Mouse (Mus musculus) neural tube, embryonic 12.5 days (tissue): ENCODE measurements at regions not wholly inside any gene's neighbourhood (a gene's known extent, or its start where the extent isn't known, plus 50 kb on each side); places are given as distances from the start of the nearest gene placed in this dataset.

Experiments used
- ATAC-seq: fragments of 200-750 bp; cut with Nextera tagmentation; 2 replicates; pipeline ENCODE4 v1.8.0; 2017; ENCODE audit warnings: low read depth, mild to moderate bottlenecking, moderate TSS enrichment, moderate library complexity; ENCODE audit not compliant: low FRiP score
- H3K27ac ChIP-seq: fragments of 300-500 bp; sonication (generic); 2 replicates; pipeline ENCODE4 v1.5.1; 2016
- H3K27me3 ChIP-seq: fragments of 300-500 bp; sonication (generic); replicated peaks from 2 replicates; pipeline ENCODE4 v1.6.1; 2016; ENCODE audit warnings: mild to moderate bottlenecking
- H3K36me3 ChIP-seq: fragments of 300-500 bp; sonication (generic); 2 replicates; pipeline ENCODE4 v1.6.1; 2016; ENCODE audit warnings: mild to moderate bottlenecking
- H3K4me1 ChIP-seq: fragments of 300-500 bp; sonication (generic); 2 replicates; pipeline ENCODE4 v1.6.1; 2016
- H3K4me2 ChIP-seq: fragments of 300-500 bp; sonication (generic); replicated peaks from 2 replicates; pipeline ENCODE4 v1.6.1; 2016; ENCODE audit warnings: mild to moderate bottlenecking
- H3K4me3 ChIP-seq: fragments of 300-500 bp; sonication (generic); 2 replicates; pipeline ENCODE4 v1.5.1; 2016
- H3K9ac ChIP-seq: fragments of 300-500 bp; sonication (generic); 2 replicates; pipeline ENCODE4 v1.6.1; 2016; ENCODE audit warnings: mild to moderate bottlenecking
- H3K9me3 ChIP-seq: fragments of 300-500 bp; sonication (generic); 2 replicates; pipeline ENCODE4 v1.6.1; 2016; ENCODE audit warnings: mild to moderate bottlenecking
- WGBS: fragments of 180-500 bp; shearing (Covaris S2); methylation state at CpG from one replicate; pipeline ENCODE4 v1.1.7; 2016; 5-methylcytosine and 5-hydroxymethylcytosine counted together

DNA sequence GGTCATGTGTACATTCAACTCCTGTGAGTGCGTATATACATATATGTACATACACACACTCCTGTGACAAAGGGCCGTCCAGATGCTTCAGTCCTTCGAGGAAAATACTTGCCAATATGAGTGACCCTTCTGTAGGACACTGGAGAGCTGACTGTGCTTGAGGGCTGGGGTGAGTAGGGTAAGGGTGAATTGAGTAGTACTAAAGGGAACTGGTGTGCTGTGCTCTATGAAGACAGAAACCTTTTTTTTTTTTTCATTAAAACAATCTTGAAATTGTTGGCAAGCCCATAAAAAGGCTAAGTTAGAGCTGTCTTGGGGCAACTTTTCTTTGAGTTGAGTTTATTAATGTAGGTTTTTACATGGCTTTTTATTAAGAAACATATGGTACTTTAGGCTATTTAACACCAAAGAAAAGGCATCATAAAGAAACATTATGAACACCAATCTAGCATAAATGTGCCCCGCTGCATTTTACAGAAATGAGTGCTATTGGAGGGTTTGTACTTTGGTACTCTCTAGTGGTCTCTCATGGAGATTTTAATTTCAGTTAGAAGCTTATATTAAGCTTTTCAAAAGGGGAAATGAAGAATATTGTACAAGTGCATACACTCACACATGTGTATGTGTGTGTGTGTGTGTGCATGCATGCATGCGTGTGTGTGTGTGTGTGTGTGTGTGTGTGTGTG, 718.5 kb upstream of the 2610301B20Rik start:
- Histone ChIP-seq H3K9me3 (no peaks in the 10 kb centered on the region), H3K4me1 (no peaks in the 10 kb centered on the region), H3K4me2 (no peak overlapping the region), H3K9ac (no peak overlapping the region), H3K4me3 (no peak overlapping the region), H3K27ac (no peak overlapping the region), H3K36me3 (no peaks in the 10 kb centered on the region), H3K27me3 (no peaks in the 10 kb centered on the region)
- WGBS = 92% methylated on average over 5 of the region's 5 CpGs
- no peak for ATAC-seq

DNA sequence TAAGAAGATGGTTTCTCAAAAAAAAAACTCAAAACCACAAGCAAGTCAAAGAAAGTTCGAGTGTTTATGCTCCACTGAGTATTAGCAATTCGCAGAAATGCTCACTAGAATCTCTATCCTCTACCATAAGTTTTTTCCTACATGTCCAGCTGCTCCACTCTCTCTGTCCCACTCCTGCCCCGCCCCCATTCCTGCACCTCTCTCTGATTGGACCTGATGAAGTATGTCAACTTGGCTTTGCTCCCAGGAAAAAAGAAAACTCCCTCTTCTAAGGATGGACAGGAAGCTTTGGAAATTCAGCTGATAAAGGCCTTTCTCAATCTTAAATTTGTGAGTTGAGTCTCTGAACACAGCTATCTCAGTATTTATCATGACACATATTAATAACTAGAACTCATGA, 684.4 kb upstream of the 2610301B20Rik start:
- no peaks in the 10 kb centered on the region for H3K4me1 ChIP-seq
- H3K4me3 ChIP-seq = no peak overlapping the region
- WGBS = 82% methylated on average over 3 of the region's 3 CpGs
- no peaks in the 10 kb centered on the region for H3K27me3 ChIP-seq
- no peak overlapping the region for H3K4me2 ChIP-seq
- H3K36me3 ChIP-seq = no peaks in the 10 kb centered on the region
- no peak overlapping the region for H3K9ac ChIP-seq
- no peak overlapping the region for H3K27ac ChIP-seq
- no peak for ATAC-seq
- H3K9me3 ChIP-seq = no peaks in the 10 kb centered on the region

DNA sequence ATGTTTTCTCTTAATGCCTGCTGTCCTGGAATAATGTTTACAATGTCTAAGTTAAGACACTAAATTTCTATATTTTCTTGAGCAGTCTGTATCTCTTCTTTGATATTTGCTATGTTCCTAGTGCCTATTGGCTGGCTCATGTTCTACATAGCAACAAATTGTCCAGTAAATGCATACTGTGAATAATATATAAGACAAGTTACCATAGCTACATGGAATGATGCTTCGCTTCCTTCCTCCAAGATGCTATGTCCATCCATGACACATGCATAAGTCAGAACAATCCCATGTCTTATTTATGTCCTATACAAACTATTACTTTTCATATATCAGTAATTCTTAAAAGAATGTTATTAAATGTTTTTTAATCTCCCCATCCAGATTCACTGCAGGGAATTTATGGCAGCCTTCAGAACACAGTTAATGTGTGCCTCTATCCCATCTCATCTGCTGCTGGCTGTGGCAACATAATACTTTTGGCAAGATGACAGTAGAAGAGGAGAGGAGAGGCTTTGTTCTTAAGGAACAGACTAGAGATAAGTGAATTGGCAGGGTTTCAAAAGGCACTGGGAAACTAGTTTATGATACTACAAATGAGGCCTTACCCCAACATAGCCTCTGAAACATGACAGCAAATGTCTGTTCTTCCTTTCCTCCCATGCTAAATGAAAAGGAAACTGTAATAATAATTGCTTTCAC, 676.9 kb upstream of the 2610301B20Rik start:
- Histone ChIP-seq H3K4me3 (no peak overlapping the region), H3K36me3 (no peaks in the 10 kb centered on the region), H3K4me2 (no peak overlapping the region), H3K27me3 (no peaks in the 10 kb centered on the region), H3K9me3 (no peaks in the 10 kb centered on the region), H3K4me1 (no peaks in the 10 kb centered on the region), H3K9ac (no peak overlapping the region), H3K27ac (no peak overlapping the region)
- no peak for ATAC-seq
- 92% methylated on average over 1 of the region's 1 CpGs for whole genome bisulfite sequencing

DNA sequence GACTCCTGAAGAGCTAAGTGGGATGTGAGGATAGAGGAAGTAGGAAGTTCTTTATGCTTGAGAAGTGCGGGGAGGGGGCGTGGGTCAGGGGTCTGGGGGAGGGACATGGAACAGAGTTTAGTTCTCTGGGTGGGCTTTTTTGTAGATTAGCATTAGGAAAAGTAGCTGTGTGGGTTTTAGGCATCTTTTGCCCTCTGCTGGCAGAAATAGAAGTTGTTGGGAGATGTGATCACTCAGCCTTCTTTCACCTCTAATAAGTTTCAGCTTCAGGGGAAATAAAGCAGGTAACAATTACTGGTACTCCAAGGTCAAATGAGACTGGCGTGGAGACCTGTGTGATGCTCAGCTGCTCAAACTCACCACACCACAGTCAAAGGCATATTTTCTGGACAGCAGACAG, 672.5 kb upstream of the 2610301B20Rik start:
- ATAC-seq = no peak
- no peak overlapping the region for H3K9ac ChIP-seq
- H3K4me3 ChIP-seq = no peak overlapping the region
- no peaks in the 10 kb centered on the region for H3K4me1 ChIP-seq
- H3K27me3 ChIP-seq = no peaks in the 10 kb centered on the region
- no peaks in the 10 kb centered on the region for H3K36me3 ChIP-seq
- WGBS = 58% methylated on average over 3 of the region's 3 CpGs
- H3K9me3 ChIP-seq = no peaks in the 10 kb centered on the region
- H3K27ac ChIP-seq = no peak overlapping the region
- no peak overlapping the region for H3K4me2 ChIP-seq

DNA sequence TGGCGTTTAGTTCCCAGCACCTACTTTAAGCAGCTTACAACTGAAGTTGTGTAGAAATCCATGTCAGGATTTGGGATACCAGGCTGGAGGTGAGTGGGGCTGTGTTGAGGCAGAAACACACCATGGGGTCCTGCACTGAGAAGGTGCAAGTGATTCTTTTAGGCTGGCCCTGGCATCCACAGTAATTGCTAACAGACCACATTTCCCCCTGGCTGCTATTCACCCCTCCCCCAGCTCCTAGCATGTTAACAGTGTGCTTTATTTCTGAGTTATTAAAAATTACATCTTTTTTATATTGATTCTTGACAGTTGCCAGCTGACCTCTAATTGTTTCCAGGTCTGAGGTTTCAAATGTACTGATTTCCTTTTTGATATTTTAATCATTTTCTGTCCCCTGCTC, 670.1 kb upstream of the 2610301B20Rik start:
- H3K36me3 ChIP-seq = no peaks in the 10 kb centered on the region
- WGBS = 85% methylated on average over 1 of the region's 1 CpGs
- no peak overlapping the region for H3K4me2 ChIP-seq
- H3K4me3 ChIP-seq = no peak overlapping the region
- no peaks in the 10 kb centered on the region for H3K9me3 ChIP-seq
- no peak for ATAC-seq
- no peaks in the 10 kb centered on the region for H3K27me3 ChIP-seq
- no peaks in the 10 kb centered on the region for H3K4me1 ChIP-seq
- H3K27ac ChIP-seq = no peak overlapping the region
- H3K9ac ChIP-seq = no peak overlapping the region

DNA sequence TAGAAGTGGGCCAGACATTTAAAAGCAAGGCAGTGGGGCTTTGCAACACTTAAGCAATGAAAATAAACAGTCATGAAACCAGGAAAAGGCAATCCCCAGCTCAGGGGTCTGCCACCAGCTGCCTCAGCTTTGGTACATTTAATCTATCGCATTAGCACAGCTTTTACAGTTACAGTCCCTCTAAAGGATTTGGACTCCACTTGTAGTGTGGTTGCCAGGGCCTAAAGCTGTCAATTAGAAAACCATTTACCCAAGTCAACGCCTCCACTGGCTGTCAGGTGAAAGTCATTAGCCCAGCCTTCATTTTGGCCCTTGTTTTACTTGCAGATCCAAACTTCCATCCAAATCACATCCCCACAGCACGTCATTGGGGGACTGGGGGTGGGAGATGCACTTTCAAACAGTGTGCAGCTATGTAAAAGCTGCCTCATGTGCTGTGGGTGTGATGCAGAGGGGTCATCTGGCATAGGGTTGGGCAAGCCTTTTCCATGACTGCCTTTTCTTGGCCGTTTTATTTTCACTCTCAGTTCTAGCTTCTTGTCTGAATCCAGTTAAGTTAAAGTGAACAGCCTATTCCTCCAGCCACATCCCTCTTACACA, 664.9 kb upstream of the 2610301B20Rik start:
- ATAC-seq = no peak

DNA sequence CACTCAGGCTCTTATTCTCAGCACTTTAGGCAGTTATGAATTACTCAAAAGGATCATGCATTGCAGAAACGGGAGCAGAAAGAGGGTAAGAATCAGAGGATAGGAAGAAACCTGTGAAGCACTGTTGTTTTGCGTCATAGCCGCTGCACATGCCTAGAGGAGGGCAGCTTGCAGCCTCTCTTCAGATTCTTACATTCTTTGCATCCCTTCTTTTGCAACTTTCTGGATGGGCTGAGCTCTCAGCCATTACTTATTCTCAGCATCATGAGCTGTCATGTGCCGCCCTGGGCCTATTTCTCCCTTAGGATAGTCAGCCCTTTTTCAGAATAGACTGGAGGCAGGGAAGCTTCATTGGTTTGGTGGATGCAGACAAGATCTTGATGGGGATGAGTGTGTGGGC, 663.0 kb upstream of the 2610301B20Rik start:
- 92% methylated on average over 4 of the region's 4 CpGs for WGBS

More for the DNA sequence above, 664.9 kb upstream of the 2610301B20Rik start:
- H3K27ac ChIP-seq = no peak overlapping the region
- no peaks in the 10 kb centered on the region for H3K4me1 ChIP-seq
- H3K9ac ChIP-seq = no peak overlapping the region
- H3K36me3 ChIP-seq = no peaks in the 10 kb centered on the region
- no peaks in the 10 kb centered on the region for H3K9me3 ChIP-seq
- no peak overlapping the region for H3K4me3 ChIP-seq
- no peak overlapping the region for H3K4me2 ChIP-seq
- WGBS = 71% methylated on average over 4 of the region's 4 CpGs
- H3K27me3 ChIP-seq = no peaks in the 10 kb centered on the region

DNA sequence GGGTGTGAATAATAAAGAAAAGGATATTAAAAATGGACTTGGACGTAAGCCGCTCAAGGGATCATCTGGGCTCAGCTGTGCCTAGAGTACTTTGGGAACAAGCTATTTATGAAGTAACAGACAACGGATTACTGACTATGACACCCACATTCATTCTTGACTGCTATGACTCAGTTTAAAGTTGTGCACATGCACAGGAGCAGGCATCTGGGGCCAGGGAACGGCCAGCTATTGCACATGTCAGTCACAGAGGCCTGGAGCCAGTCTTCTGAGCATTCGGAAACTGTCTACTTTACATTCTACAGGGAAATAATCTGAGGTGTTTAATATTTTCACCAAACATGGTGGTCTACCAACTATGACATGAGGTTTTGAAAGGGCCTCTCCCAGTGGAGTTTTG, 639.0 kb upstream of the 2610301B20Rik start:
- Histone ChIP-seq H3K9ac (no peak overlapping the region), H3K36me3 (no peaks in the 10 kb centered on the region), H3K4me3 (no peak overlapping the region), H3K27ac (no peak overlapping the region), H3K4me2 (no peak overlapping the region), H3K4me1 (no peaks in the 10 kb centered on the region), H3K27me3 (no peaks in the 10 kb centered on the region), H3K9me3 (no peaks in the 10 kb centered on the region)
- 93% methylated on average over 5 of the region's 5 CpGs for WGBS
- ATAC-seq = no peak

More for the DNA sequence above, 663.0 kb upstream of the 2610301B20Rik start:
- H3K4me1 ChIP-seq = no peaks in the 10 kb centered on the region
- H3K27ac ChIP-seq = no peak overlapping the region
- H3K4me2 ChIP-seq = no peak overlapping the region
- no peaks in the 10 kb centered on the region for H3K36me3 ChIP-seq
- no peak overlapping the region for H3K9ac ChIP-seq
- no peak for ATAC-seq
- no peaks in the 10 kb centered on the region for H3K27me3 ChIP-seq
- H3K9me3 ChIP-seq = no peaks in the 10 kb centered on the region
- no peak overlapping the region for H3K4me3 ChIP-seq

DNA sequence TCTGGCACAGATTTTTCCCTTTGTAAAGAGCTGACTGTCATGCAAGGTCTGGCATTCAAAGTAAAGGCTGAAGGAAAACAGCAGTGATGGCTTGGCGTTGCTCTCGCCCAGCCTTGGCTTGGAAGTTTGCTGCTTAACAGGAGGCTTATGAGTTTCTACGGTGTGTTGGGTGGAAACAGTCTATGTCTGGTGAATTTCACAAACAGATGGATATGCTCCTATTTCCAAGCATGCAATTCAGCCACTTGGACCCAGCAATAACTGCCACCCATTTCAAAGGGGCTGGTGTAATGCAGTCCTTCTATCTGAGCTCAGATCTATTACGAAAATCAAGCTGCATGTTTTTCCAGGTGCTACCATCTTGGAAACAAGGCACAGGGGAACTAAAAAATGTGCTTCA, 632.2 kb upstream of the 2610301B20Rik start:
- no peaks in the 10 kb centered on the region for H3K27me3 ChIP-seq
- H3K27ac ChIP-seq = no peak overlapping the region
- WGBS = 85% methylated on average over 4 of the region's 4 CpGs
- no peak for ATAC-seq
- H3K4me3 ChIP-seq = no peak overlapping the region
- H3K4me1 ChIP-seq = no peaks in the 10 kb centered on the region
- H3K36me3 ChIP-seq = no peaks in the 10 kb centered on the region
- H3K9me3 ChIP-seq = no peaks in the 10 kb centered on the region
- H3K9ac ChIP-seq = no peak overlapping the region
- H3K4me2 ChIP-seq = no peak overlapping the region

DNA sequence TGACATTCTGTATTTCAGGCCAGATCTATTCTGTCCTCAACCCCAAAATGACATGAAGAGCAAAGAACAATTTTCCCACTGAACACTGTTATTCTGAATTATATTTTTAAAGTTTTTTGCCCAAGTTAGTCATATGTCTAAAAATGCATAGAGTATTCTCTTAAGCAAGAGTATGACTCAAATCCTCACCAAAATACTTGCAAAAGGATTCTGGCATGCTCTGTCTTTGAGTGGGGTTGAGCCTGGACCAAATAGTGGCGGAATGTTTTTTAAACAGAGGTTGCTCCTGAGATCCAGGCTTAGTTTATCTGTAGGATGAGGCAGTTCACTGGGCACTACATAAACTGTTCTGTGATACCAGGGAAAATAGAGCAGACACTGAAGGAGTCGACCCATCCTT, 631.4 kb upstream of the 2610301B20Rik start:
- Histone ChIP-seq H3K4me2 (no peak overlapping the region), H3K4me3 (no peak overlapping the region), H3K4me1 (no peaks in the 10 kb centered on the region), H3K9ac (no peak overlapping the region), H3K36me3 (no peaks in the 10 kb centered on the region), H3K27me3 (no peaks in the 10 kb centered on the region), H3K9me3 (no peaks in the 10 kb centered on the region), H3K27ac (no peak overlapping the region)
- 84% methylated on average over 2 of the region's 2 CpGs for WGBS
- no peak for ATAC-seq

DNA sequence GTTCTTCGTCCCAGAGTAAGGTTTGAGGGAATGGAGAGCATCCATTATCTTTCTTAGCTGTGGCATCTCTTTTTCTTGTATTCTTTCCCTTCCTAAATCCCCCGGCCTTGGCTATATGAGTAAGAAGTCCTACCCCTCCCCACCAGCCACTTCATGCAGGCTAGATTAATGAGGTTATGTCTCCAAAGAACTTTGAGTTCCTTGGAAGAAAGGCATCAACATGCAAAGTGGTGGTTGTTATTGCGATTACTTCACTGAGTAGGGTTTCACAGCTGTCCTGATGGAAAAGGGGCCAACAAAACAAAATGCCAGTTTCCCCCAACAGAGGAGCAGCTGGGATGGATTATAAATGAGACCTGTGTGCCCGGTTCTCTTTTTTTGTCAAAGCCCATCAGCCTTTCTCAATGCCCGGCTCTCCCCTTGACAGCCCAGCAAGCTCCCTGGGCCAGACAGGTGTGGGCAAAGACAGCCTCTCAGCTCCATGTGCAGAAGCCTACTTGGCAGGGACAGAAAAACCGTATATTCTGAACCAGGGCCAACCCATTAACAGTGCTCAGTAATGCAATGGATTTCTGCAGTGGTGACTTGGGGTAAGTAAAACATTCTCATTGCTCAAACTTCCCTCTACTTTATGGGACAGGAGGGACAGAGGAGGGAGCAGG, 620.1 kb upstream of the 2610301B20Rik start:
- 84% methylated on average over 6 of the region's 6 CpGs for WGBS
- H3K36me3 ChIP-seq = no peaks in the 10 kb centered on the region
- ATAC-seq = no peak
- no peaks in the 10 kb centered on the region for H3K4me1 ChIP-seq
- no peak overlapping the region for H3K9ac ChIP-seq
- H3K9me3 ChIP-seq = no peaks in the 10 kb centered on the region
- no peak overlapping the region for H3K4me2 ChIP-seq
- H3K27me3 ChIP-seq = no peaks in the 10 kb centered on the region
- H3K4me3 ChIP-seq = no peak overlapping the region
- H3K27ac ChIP-seq = no peak overlapping the region

DNA sequence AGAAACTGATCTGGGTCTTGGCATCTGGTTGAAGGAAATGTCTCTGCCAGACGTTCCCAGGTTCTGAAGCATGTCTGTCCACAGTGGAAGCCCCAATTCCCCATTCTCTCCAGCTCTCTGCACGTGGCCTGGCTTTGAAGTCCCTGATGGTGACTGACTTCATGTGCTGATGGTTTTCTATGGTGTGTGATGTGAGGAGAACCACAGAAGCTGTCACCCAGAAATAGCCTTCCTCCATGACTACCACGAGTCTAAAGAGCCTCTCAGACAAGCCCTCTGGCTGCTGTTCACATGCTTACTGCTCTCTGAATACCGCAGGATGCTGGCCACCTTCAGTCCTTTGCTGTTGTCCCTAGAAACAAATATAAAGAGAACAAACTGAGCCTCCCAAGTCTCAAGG, 616.8 kb upstream of the 2610301B20Rik start:
- H3K4me1 ChIP-seq = no peaks in the 10 kb centered on the region
- no peaks in the 10 kb centered on the region for H3K36me3 ChIP-seq
- H3K9me3 ChIP-seq = no peaks in the 10 kb centered on the region
- no peak overlapping the region for H3K27ac ChIP-seq
- ATAC-seq = no peak
- H3K4me2 ChIP-seq = no peak overlapping the region
- no peak overlapping the region for H3K9ac ChIP-seq
- no peak overlapping the region for H3K4me3 ChIP-seq
- no peaks in the 10 kb centered on the region for H3K27me3 ChIP-seq
- WGBS = 74% methylated on average over 4 of the region's 4 CpGs
